Mouse (Mus musculus) cerebellum, postnatal 25 days (tissue): ENCODE measurements around the gene Lrch4.
A peak's percentile ranks its signal among the peaks of the same experiment; 100 is the strongest.

Experiments
- DNase-seq, 2 experiments: peaks; one replicate each; pipeline ENCODE4 v3.0.0; 2021; ENCODE audit warnings: mixed read lengths in 2 of 2

Lrch4 gene

DNA sequence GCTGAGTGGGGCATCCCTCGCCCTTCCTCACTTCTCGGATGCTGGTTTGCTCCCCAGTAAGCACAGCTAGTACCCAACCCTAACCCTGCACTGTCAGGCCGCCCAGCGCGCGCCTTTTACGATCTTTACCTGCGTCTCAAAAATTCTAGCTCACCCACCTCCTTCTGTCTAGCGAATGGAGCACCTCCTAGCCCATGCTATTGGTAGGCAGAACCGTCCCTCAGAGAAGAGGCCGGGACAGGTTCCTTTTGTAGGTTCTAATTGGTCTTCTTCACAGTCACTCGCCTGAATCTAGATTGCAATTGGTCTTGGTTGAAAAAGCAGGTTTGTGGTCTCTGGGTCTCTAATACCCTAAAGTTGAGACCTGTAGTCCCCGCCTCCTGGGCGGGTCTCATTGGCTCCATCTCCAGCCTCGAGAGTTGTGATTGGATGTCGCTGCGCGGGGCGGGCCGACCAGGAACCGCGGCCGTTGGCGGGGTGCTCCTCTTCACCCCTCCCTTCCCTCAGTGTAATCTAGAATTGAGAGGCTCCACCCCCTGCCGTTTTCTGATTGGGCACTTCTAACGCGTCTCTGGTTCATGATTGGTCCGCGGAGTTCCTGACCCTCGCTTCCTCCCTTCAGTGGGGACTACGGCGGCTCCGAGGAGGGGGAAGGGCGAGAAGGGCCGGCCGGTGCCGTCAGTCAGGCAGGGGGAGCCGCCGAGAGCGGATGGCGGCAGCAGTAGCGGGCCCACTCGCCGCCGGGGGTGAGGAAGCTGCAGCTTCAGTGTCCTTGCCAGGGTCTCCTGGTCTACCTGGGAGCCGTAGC lies at the start of gene Lrch4, which contains the start of the genes Fbxo24 and Gm20605:
Lrch4 (plus strand) TSS at position 624 of the 808 bp plus-strand sequence.
Fbxo24 (minus strand) TSS at position 505 of the 808 bp plus-strand sequence.
Gm20605 (plus strand) TSS at position 678 of the 808 bp plus-strand sequence.
- peak; percentile 97 to 99 for DNase-seq

DNA sequence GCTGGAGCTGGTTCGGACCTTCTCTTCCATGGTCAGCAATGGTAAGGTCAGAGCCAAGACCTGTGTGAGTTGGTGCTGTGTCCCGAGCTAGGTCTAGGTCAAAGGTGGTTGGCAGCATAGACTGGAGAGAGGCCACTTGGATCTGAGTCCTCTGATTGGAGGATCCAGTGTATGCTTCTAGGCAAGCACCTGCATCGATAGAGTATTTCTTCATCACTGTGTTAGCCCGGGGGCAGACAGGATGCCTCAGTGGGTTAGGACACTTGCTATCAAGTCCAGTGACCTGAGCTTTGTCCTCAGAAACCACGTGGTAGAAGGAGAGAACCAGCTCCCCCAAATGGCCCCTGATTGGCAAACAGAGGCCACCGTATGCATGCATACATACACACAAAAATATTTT lies 48.7 kb upstream of the Lrch4 start:
- DNase-seq: no peak

GRCm38 (mm10) chr5:137582702-137583101 lies 46.2 kb upstream of the Lrch4 start:
- no peak for DNase-seq

DNA sequence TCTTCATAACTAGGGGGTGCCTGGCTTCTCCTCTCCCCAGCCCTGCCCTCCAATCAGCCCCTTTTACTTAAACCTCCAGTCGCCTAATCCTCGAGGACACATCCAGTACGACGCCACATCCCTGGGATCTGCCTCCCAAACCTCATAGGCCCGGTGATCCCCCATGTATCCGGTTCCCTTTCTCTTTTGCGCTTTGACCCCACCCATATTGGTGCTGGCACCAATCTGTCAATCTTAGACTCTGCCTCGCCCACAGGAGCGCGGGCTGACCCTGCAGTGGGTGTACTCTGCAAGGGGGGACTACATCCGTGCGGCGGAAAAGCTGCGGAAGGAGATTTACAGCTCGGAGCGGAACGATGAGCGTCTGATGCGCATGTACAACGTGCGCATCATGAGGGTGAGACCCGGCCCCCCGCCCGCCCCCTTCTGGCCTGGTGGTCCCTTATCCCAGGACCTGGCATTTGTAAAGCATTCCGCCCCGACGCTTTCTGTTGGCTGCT lies 45.2 kb upstream of the Lrch4 start:
- DNase-seq: peak; percentile 42 to 47

DNA sequence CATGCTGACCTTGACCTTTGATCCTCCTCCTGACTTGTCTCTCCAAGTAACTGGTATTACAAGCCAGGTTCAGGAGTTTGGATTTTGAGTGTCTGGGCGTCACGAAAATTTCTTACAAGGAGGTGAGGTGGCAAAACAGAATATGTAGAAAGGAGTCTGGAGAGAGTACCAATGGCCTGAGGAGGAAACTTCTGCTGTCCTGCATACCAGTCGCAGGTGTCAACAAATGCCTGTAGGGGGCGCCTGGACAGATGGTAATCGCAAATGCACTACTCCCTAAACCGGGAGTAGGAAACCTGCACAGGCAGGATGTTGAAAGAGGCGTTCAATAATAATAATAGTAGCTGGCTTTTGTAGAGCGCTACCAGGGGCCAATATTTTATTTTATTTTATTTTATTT lies 43.9 kb upstream of the Lrch4 start:
- peak; percentile 71 to 90 for DNase-seq

GRCm38 (mm10) chr5:137590507-137590906 lies 38.4 kb upstream of the Lrch4 start:
- no peak for DNase-seq

DNA sequence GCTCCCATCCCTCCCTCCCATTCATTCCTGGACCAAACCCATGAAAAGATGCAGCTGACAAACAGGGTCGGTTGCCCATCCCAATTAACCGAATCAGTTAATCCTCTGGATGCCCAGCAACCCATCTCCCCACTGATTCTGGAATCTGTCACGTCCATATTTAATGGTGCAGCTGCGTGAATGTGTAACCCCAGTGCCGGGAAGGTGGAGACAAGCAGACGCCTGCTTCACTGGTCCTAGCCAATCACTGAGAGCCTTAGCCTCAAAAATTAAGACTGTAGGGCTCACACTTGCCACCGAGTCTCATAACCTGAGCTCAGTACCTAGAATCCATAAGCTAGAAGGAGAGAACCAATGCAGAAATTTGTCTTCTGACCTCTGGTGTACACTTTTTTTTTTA lies 33.0 kb upstream of the Lrch4 start:
- DNase-seq: no peak

DNA sequence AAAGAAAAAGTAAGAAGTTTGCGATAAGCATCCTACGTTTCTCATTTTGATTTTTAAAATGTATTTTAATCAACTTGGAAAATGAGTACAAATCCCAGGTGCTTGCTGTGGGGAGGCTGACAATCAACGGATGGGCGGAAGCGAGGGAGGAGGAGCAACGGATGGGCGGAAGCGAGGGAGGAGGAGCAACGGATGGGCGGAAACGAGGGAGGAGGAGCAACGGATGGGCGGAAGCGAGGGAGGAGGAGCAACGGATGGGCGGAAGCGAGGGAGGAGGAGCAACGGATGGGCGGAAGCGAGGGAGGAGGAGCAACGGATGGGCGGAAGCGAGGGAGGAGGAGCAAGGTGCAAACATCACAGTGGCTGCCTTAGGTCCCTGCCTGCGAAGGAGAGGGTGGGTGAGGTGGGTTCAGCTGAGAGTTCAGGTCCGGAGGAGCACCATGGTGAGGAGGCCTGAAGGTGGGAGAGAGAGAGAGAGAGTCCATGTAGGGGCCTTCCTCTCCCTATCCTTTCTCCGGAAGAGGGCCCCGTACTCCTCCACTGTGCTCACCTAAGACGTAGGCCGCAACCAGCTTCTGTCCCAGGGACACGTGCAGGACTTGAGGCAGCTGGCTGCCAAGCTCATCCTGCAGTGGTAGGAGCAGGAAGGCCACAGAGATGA lies 32.2 kb upstream of the Lrch4 start:
- no peak for DNase-seq

DNA sequence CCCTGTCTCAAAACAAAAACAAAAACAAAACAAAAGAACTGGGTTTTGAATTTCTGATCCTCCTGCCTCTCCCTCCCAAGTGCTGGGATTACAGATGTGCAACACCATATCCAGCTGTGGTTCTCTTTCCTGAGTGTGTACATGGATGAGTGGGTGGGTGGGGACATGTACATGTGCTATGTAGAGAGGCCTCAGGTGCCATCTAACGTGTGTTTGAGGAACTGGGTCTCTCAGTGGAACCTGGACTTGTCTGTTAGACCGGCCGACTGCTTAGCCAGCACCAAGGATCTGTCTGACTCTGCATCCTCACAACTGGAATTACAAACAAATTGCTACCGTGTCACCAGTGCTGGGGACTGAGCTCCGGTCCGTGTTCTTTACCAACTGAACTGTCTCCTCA lies 31.3 kb upstream of the Lrch4 start:
- DNase-seq: no peak

DNA sequence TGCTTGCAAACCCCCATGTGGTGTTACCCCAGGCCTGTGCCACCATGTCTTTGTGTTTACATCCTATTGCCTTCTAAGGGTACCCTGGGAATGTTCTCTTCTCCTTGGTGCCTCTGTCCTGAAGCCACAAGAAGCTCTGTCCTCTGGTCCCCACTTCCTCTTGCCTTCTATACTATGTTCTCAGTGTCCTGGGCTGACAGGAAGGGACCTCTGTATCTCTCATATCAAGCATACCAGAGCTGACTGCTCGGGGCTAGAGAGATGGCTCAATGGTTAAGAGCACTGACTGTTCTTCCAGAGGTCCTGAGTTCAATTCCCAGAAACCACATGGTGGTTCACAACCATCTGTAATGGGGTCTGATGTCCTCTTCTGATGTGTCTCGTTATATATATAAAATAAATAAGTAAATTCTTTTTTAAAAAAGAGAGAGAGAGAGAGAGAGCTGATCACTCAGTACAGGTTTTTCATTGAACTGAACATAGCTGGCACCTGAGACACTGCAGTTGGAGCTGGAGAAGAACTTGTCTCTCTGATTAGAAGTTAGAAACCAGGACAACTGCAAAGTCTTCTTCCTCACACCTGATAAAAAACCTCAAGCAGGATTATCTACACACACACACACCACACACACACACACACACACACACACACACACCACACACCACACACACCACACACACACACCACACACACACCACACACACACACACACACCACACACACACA lies 30.7 kb upstream of the Lrch4 start:
- no peak for DNase-seq

GRCm38 (mm10) chr5:137599600-137599999 lies 29.3 kb upstream of the Lrch4 start:
- DNase-seq: no peak

- DNase-seq: no peak
Measured at GRCm38 (mm10) chr5:137600281-137600618, 28.7 kb upstream of the Lrch4 start.

DNA sequence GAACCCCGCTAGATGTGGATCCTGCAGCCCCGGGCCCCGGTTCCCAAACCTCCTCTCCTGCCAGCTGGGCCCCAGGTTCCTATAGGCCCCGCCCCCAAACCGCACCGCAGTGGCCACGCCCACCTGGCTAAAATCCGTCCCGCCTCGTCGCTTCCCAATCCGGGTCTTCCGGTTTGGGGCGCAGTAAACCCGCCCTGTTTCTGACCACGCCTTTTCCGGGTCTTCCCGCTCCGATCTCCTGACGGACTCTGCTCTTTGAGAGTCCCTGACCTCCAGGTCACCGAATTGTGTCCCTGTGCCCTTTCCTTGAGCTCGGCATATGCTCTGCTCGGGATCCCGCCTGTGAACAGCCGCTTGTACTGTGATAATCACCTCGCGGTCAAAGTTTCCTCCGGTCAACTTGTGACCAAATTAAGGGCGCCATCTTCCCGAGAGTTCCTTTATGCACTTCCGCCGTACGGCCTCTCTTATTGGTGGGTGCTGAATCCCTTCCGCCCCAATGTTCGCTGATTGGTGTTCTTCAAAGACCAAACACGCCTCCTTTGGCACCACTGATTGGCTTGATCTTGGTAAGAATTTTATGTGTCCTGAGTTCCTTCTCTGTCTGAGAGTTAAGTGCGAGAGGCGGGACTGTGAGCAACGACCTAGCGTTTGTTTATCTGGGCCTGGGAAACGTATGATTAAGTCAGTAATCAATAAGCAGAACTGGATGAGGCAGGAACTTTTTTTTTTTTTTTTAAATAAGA lies 28.1 kb upstream of the Lrch4 start, which contains the start of gene Mospd3:
Mospd3 (minus strand) TSS at position 440 of the 746 bp plus-strand sequence.
- peak; percentile 96 to 97 for DNase-seq

DNA sequence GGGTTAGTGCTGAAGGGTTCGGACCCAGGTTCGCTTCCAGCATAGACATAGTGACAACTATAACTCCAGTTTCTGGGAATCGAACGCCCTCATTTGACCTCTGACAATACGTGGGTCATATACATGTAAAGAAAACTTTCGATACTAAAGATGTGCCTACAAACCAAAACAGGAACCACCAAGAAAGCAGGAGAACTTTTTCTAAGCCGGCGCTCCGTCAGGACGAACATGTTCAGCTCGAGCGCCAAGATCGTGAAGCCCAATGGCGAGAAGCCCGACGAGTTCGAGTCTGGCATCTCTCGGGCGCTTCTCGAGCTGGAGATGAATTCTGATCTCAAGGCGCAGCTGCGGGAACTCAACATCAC lies 27.6 kb upstream of the Lrch4 start:
- peak in 1 of 2 experiments; percentile 36 for DNase-seq

DNA sequence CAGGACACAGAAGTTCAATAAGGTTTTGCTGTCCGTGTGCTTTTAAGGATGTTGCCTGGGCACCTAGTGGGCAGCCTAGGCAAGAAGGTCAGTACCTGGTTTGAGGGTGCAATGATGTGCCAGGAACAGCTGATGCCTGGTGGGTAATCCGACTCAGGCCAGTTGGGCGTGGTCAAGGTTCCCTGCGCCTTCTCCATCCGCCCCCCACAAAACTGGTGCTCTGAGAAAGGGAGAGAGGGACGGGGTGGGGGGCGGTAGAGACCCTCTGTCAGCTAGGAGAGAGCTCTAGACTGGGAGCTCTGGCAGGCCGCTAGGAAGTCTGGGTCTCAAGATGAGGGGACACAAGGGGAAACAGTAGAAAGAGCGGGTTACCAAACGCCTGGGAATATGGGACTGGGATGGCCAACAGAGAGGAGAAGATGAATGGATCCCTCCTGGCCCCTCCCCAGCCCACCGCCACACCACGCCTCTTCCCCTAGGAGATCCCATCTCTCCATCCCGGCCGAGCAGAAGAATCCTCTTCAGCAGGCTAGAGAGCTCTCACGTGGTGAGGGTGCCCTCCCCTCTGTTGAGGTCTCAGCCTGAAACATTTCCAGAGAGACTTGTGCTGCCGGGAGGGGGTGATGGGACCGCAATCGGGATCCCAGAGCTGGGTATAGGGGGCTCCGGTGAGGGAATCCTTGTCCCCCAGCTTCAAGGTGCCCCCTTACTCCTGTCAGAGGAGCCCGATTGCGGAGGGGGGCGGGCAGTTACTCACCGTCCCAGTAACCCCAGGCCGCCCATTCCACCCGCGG lies 20.9 kb upstream of the Lrch4 start:
- DNase-seq: no peak

- no peak for DNase-seq
Measured at GRCm38 (mm10) chr5:137608654-137609190, 20.2 kb upstream of the Lrch4 start.

DNA sequence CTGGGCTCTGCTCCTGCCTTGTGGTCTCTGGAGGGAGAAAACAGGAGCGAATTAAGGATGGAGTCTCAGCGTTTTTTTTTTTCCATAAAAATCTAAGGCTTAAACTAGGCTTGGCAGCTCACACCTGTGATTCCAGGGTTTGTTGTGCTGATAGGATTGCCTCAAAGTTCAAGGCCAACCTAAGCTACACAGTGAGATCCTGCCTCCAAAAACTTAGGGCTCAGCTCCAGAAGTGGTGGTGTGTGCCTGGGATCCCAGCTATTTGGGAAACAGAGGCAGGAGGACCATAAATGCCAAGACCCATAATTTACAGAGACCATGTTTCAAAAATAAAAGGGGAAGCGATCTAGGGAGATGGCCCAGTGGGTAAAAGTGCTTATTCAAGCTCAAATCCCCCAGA lies 19.6 kb upstream of the Lrch4 start:
- no peak for DNase-seq

GRCm38 (mm10) chr5:137610056-137610455 lies 18.9 kb upstream of the Lrch4 start:
- DNase-seq: no peak

GRCm38 (mm10) chr5:137610548-137611244 lies 18.2 kb upstream of the Lrch4 start:
- DNase-seq: no peak

- DNase-seq: no peak
Measured at GRCm38 (mm10) chr5:137611245-137611602, 17.7 kb upstream of the Lrch4 start.

DNA sequence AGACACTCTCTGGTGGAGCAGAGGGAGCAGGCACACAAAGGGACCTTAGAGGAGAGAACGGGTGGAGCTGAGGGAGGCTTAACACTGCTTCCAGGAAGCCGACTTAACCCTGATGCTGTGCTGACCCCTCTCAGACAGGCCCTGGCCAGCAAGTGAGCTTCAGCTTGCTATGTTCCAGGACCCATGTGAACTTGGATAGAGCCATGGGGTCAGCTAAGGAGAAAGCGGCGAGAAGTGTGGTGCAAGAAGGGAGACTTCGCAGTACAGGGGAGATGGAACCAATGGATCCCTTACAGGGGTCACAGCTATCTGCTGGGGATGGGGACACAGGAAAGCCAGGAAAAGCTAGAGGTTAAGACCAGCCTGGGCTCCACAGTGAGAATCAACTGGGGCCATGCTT lies 15.8 kb upstream of the Lrch4 start:
- DNase-seq: no peak
